In the genomic region with DNA sequence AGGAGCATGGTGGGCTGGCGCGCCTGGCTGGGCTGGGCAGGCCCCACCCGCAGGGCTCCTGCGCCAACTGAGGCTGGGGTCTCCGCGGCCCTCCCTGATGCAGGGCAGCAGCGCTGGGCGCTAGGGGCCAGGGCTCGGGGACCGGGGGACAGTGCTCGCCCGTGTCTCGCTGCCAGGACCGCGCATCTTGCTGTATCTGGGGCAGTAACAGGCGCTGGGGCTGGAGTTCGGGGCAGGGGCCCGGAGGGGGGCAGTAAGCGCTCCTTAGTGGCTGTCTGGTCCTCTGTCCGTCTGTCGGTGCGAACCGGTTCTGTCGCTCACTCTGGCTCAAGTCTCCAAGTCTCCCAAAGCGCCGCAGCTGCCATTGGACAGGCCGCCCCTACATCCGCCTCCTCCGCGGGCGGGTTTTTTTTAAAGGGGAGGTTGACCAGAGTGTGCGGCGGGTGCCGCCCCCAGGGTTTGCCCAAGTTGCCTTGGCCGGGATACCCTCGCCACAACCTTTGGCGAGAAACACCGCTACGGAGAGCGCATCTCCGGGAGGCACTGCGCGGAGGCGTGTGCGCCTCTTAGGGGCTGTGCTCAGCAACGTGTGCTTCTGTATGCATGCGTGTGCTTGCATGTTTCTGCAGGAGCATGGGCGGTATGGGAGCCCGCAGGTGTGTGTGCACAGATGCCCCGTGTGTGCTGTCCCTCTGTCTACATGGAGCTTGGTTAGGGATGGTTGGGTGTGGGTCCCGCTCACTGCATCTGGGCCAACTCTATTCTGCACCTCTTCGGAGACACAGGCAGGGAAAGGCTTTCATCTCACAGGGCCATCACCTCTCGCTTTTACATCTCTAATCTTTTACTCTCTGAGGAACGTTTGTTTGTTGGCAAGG, we compare ENCODE assay signal across 10 mouse cellular contexts. TPM values are rescaled to one million over a fixed set of nuclear protein-coding genes. Genes with fewer than 3 reads are reported as not detected.
DNase-seq lines count a peak whose midpoint lies in the region; ATAC-seq lines count a peak whose summit lies in the region.
"Had no signal": no experiment of that assay in that cellular context is flagged by ENCODE, and none has a peak within 500 bp of the region (broad histone marks: within the 10 kb centered on the region; RNA-seq: fewer than 3 reads in every experiment).

No protein-coding gene starts in this region.

- no peaks in the 10 kb centered on the region for H3K9me3 ChIP-seq in kidney, embryonic 14.5 days (ENCODE audit: control insufficient read depth, low read length)
- H3K9me3 ChIP-seq in forebrain, embryonic 16.5 days (ENCODE audit: control insufficient read depth, low read length) = no peaks in the 10 kb centered on the region
- no peaks in the 10 kb centered on the region for H3K9me3 ChIP-seq in midbrain, embryonic 16.5 days (replicated peaks; ENCODE audit: control insufficient read depth, low read length, poor library complexity, severe bottlenecking)

- no peaks in the 10 kb centered on the region for H3K36me3 ChIP-seq in kidney, embryonic 14.5 days (ENCODE audit: control insufficient read depth, insufficient read depth, low read length)
- H3K36me3 ChIP-seq in forebrain, embryonic 16.5 days (ENCODE audit: control insufficient read depth, insufficient read depth) = no peaks in the 10 kb centered on the region
- H3K36me3 ChIP-seq in midbrain, embryonic 16.5 days (ENCODE audit: control insufficient read depth, insufficient read depth, low read length) = no peaks in the 10 kb centered on the region

- no peak overlapping the region for H3K27ac ChIP-seq in kidney, embryonic 14.5 days (ENCODE audit: low read depth, low read length)
- H3K27ac ChIP-seq in forebrain, embryonic 16.5 days (ENCODE audit: low read length) = peak overlapping the region; percentile 75
- H3K27ac ChIP-seq in midbrain, embryonic 16.5 days (ENCODE audit: low read length) = peak overlapping the region; percentile 48; the same call in 1 of the 2 replicates

- H3K9ac ChIP-seq in kidney, embryonic 14.5 days (ENCODE audit: low read depth, low read length) = peak overlapping the region; percentile 42; the same call in 1 of the 2 replicates
- peak overlapping the region; percentile 62 for H3K9ac ChIP-seq in forebrain, embryonic 16.5 days (replicated peaks; ENCODE audit: low read depth, low read length)
- H3K9ac ChIP-seq in midbrain, embryonic 16.5 days (ENCODE audit: low read depth, low read length) = peak overlapping the region; percentile 65

- H3K4me1 ChIP-seq in kidney, embryonic 14.5 days (ENCODE audit: control insufficient read depth, insufficient read depth, low read length) = peaks cover 31% of the 10 kb centered on the region
- peaks cover 79% of the 10 kb centered on the region for H3K4me1 ChIP-seq in forebrain, embryonic 16.5 days (replicated peaks; ENCODE audit: control insufficient read depth, insufficient read depth, low read length)
- peaks cover 48% of the 10 kb centered on the region for H3K4me1 ChIP-seq in midbrain, embryonic 16.5 days (ENCODE audit: control insufficient read depth, insufficient read depth, low read length)

- intact Hi-C loops in gastrocnemius, postnatal 36 days (cut with DNase I) = no loop called here

- WGBS in kidney, embryonic 14.5 days = under 1% methylated on average over 54 of the region's 54 CpGs
- WGBS in forebrain, embryonic 16.5 days = under 1% methylated on average over 53 of the region's 54 CpGs
- WGBS in midbrain, embryonic 16.5 days = under 1% methylated on average over 51 of the region's 54 CpGs

- ATAC-seq in kidney, embryonic 14.5 days (ENCODE audit: low FRiP score, low TSS enrichment) = no peak
- ATAC-seq in forebrain, embryonic 16.5 days = peak; percentile 29
- ATAC-seq in midbrain, embryonic 16.5 days = 0 out of 2 replicates have a peak, but pooled peaks have one; percentile 9

- H3K4me3 ChIP-seq in kidney, embryonic 14.5 days (ENCODE audit: low read length) = peak overlapping the region; percentile 33
- peak overlapping the region; percentile 70 for H3K4me3 ChIP-seq in forebrain, embryonic 16.5 days (replicated peaks; ENCODE audit: low read length)
- peak overlapping the region; percentile 47 for H3K4me3 ChIP-seq in midbrain, embryonic 16.5 days (ENCODE audit: low read depth, low read length)

- peaks cover 87% of the 10 kb centered on the region for H3K27me3 ChIP-seq in kidney, embryonic 14.5 days (ENCODE audit: control insufficient read depth, insufficient read depth, low read length)
- H3K27me3 ChIP-seq in forebrain, embryonic 16.5 days (replicated peaks; ENCODE audit: control insufficient read depth, insufficient read depth, low read length) = peaks cover 27% of the 10 kb centered on the region
- H3K27me3 ChIP-seq in midbrain, embryonic 16.5 days (ENCODE audit: control insufficient read depth, insufficient read depth, low read depth, low read length) = peaks cover 68% of the 10 kb centered on the region

- peak overlapping the region; percentile 48 for H3K4me2 ChIP-seq in kidney, embryonic 14.5 days (replicated peaks; ENCODE audit: low read depth, low read length)
- peak overlapping the region; percentile 96 for H3K4me2 ChIP-seq in forebrain, embryonic 16.5 days (ENCODE audit: low read length)
- H3K4me2 ChIP-seq in midbrain, embryonic 16.5 days (ENCODE audit: low read length) = peak overlapping the region; percentile 92

- DNase-seq in kidney, postnatal 10 days = no peak
- DNase-seq in brain, adult 2 months (ENCODE audit: low read depth, low spot score) = peak; percentile 35
- no peak for DNase-seq in gastrocnemius, postnatal 36 days
- no peak for DNase-seq in cerebellum, adult 11 months
- no peak for DNase-seq in gastrocnemius, postnatal 25 days
- DNase-seq: kidney, postnatal 25 days had no signal

RNA-seq across cellular contexts. Expression of gene Wnt7b, which starts 4.5 kb away (rescaled TPM):
- 10.8 and 15.1 TPM in 2 replicates for polyA plus RNA-seq in kidney, embryonic 14.5 days (2014; fragmentation: Nextera tagmentation; extraction: Ambion mirVana)
- polyA plus RNA-seq in forebrain, embryonic 16.5 days (2015; fragmentation: Nextera tagmentation; extraction: Ambion mirVana) = 110 and 125 TPM in 2 replicates
- 22.6 and 25.3 TPM in 2 replicates for polyA plus RNA-seq in midbrain, embryonic 16.5 days (2015; fragmentation: Nextera tagmentation; extraction: Ambion mirVana)
- not detected for total RNA-seq in gastrocnemius, postnatal 36 days (2021)
- not detected for total RNA-seq in gastrocnemius, postnatal 25 days (2021)
- total RNA-seq: common myeloid progenitor, adult 5-6 weeks had no signal
